Mouse (Mus musculus) lung, adult 2 months (tissue): ENCODE measurements around the gene Dapp1.

ENCODE experiments used
- CTCF ChIP-seq: fragments of 200-500 bp; IDR thresholded peaks from 2 replicates; pipeline ENCODE4 v1.5.1; 2011; ENCODE audit warnings: mild to moderate bottlenecking, low read length, control low read depth; ENCODE audit not compliant: insufficient read depth
- POLR2A ChIP-seq: fragments of 200-500 bp; IDR thresholded peaks from 2 replicates; pipeline ENCODE4 v1.6.1; 2011; ENCODE audit warnings: low read depth, mild to moderate bottlenecking, control low read depth, low read length, borderline replicate concordance; ENCODE audit errors: extremely low read depth

DNA sequence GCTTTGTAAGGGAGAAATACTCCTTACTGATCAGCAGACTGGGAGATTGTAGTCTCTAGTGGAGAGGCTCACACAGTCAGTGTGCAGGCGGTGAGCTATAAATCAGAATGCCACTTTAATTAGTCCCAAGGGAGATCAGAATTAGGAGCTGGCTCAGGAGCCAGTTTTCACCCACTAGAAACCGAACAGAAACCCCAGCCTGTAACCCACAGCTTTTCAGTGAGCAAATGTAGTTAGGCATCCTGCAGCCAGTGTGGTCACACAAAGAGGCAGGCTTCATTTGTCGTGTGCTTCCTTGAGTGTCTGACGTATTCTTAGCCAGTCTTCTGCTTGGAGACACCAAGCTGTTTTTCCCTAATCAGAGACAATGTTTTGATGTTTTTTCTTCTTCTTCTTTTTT is 85.0 kb downstream of the Dapp1 start:
- TF ChIP-seq POLR2A (no peak), CTCF (no peak)
